Mouse (Mus musculus): Measurements from ENCODE around the gene Olfr1109.

Gene Olfr1109

GRCm38 (mm10) chr2:87095908-87096307 is at the start of gene Olfr1109:
Gene Olfr1109 (minus strand): TSS chr2:87096008.
- no peak for ATAC-seq (ENCODE audit: low TSS enrichment)

DNA sequence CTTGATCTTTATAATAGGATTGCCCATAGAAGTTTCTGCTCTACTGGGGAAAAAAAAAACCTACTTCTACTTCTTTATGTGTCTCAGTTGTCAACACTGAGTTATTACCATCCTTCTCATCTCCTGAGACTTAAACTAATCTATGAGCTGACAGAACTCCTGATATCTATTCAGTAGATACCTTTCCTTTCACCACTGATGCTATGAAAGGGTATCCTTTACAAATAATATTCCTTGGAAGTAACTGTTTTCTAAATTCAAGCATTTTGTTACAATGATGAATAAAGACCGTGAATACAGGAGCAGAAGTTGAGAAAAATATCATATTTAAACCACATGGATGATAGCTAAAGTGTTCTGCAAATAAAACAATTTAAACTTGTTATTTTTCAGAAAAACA is 44.4 kb upstream of the Olfr1109 start, which contains the start of gene Olfr1110:
Gene Olfr1110 (minus strand): TSS at position 101 of the 400 bp plus-strand sequence.
- no peak for ATAC-seq (ENCODE audit: low TSS enrichment)

GRCm38 (mm10) chr2:87114467-87114866 is 18.7 kb upstream of the Olfr1109 start, which contains the start of gene Olfr259:
Gene Olfr259 (minus strand): TSS chr2:87114567.
- ATAC-seq (ENCODE audit: low TSS enrichment), result no peak

DNA sequence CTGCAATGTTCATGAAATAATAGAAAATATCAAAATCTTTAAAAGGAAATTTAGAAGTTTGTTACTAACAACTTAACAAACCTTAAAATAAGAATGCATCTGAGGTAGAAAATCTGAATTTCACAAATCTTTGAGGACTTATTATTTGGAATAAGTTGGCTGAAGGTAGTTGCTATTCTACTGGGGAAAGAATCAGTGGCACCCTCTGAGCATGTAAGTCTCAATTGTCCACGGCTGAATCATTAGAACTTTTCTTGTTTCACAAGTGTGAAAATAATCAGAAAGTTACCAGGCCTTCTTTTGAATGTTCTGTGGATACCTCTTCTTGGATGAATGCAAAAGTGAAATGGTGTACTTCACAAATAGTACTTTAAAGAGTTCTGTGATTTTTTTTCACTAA is 20.1 kb downstream of the Olfr1109 start, which contains the start of gene Olfr1107:
Gene Olfr1107 (minus strand): TSS at position 101 of the 400 bp plus-strand sequence.
- no peak for ATAC-seq (ENCODE audit: low TSS enrichment)

- no peak for ATAC-seq (ENCODE audit: low TSS enrichment)
Measured at GRCm38 (mm10) chr2:87052173-87052572, 43.6 kb downstream of the Olfr1109 start, which contains the start of gene Olfr1106. Gene Olfr1106 (minus strand): TSS chr2:87052273.
